Mouse (Mus musculus): Measurements from ENCODE around the gene Asb1.

The Asb1 gene

GRCm38 (mm10) chr1:91540271-91540826, at the start of gene Asb1:
TSS of gene Asb1 (plus strand) at chr1:91540544.
- in situ Hi-C loops (cut with MboI) = loop anchor here (25.0 kb wide), 3 partner anchors 647 to 1097 kb away; partner anchors contain the start of genes Cops9, Hdac4, Ndufa10 and Otos

- in situ Hi-C loops (cut with MboI) = no loop called here
Observed at GRCm38 (mm10) chr1:91492740-91493139, 47.6 kb upstream of the Asb1 start.

GRCm38 (mm10) chr1:91493938-91494337, 46.4 kb upstream of the Asb1 start:
- in situ Hi-C loops (cut with MboI) = no loop called here

GRCm38 (mm10) chr1:91494457-91495140, 45.7 kb upstream of the Asb1 start, which contains the start of gene Traf3ip1:
TSS of gene Traf3ip1 (plus strand) at chr1:91494647.
- in situ Hi-C loops (cut with MboI) = no loop called here

- in situ Hi-C loops (cut with MboI) = no loop called here
Observed at GRCm38 (mm10) chr1:91495321-91495720, 45.0 kb upstream of the Asb1 start.

- in situ Hi-C loops (cut with MboI) = no loop called here
Observed at GRCm38 (mm10) chr1:91498579-91498978, 41.8 kb upstream of the Asb1 start.

GRCm38 (mm10) chr1:91504615-91505014, 35.7 kb upstream of the Asb1 start:
- in situ Hi-C loops (cut with MboI) = no loop called here

GRCm38 (mm10) chr1:91514916-91515315, 25.4 kb upstream of the Asb1 start:
- in situ Hi-C loops (cut with MboI) = no loop called here

GRCm38 (mm10) chr1:91515642-91516041, 24.7 kb upstream of the Asb1 start:
- in situ Hi-C loops (cut with MboI) = no loop called here

GRCm38 (mm10) chr1:91523759-91524158, 16.6 kb upstream of the Asb1 start:
- in situ Hi-C loops (cut with MboI) = no loop called here

- in situ Hi-C loops (cut with MboI) = loop anchor here (25.0 kb wide), 3 partner anchors 661 to 1111 kb away; partner anchors contain the start of genes Cops9, Hdac4, Ndufa10 and Otos
Observed at GRCm38 (mm10) chr1:91525838-91526237, 14.5 kb upstream of the Asb1 start.

- in situ Hi-C loops (cut with MboI) = loop anchor here (25.0 kb wide), 3 partner anchors 657 to 1107 kb away; partner anchors contain the start of genes Cops9, Hdac4, Ndufa10 and Otos
Observed at GRCm38 (mm10) chr1:91530166-91530565, 10.2 kb upstream of the Asb1 start.

- in situ Hi-C loops (cut with MboI) = loop anchor here (25.0 kb wide), 3 partner anchors 655 to 1105 kb away; partner anchors contain the start of genes Cops9, Hdac4, Ndufa10 and Otos
Observed at GRCm38 (mm10) chr1:91532243-91532642, 8.1 kb upstream of the Asb1 start.

- in situ Hi-C loops (cut with MboI) = loop anchor here (25.0 kb wide), 3 partner anchors 654 to 1104 kb away; partner anchors contain the start of genes Cops9, Hdac4, Ndufa10 and Otos
Observed at GRCm38 (mm10) chr1:91532892-91533291, 7.5 kb upstream of the Asb1 start.

- in situ Hi-C loops (cut with MboI) = loop anchor here (25.0 kb wide), 3 partner anchors 654 to 1104 kb away; partner anchors contain the start of genes Cops9, Hdac4, Ndufa10 and Otos
Observed at GRCm38 (mm10) chr1:91533483-91533882, 6.9 kb upstream of the Asb1 start.

- in situ Hi-C loops (cut with MboI) = loop anchor here (25.0 kb wide), 3 partner anchors 653 to 1103 kb away; partner anchors contain the start of genes Cops9, Hdac4, Ndufa10 and Otos
Observed at GRCm38 (mm10) chr1:91533961-91534723, 6.2 kb upstream of the Asb1 start.

- in situ Hi-C loops (cut with MboI) = loop anchor here (25.0 kb wide), 3 partner anchors 649 to 1099 kb away; partner anchors contain the start of genes Cops9, Hdac4, Ndufa10 and Otos
Observed at GRCm38 (mm10) chr1:91537786-91538569, 2.4 kb upstream of the Asb1 start.

GRCm38 (mm10) chr1:91538570-91538929, 1.8 kb upstream of the Asb1 start:
- in situ Hi-C loops (cut with MboI) = loop anchor here (25.0 kb wide), 3 partner anchors 649 to 1099 kb away; partner anchors contain the start of genes Cops9, Hdac4, Ndufa10 and Otos

- in situ Hi-C loops (cut with MboI) = loop anchor here (25.0 kb wide), 3 partner anchors 648 to 1098 kb away; partner anchors contain the start of genes Cops9, Hdac4, Ndufa10 and Otos
Observed at GRCm38 (mm10) chr1:91539246-91539645, 1.1 kb upstream of the Asb1 start.

- in situ Hi-C loops (cut with MboI) = loop anchor here (25.0 kb wide), 3 partner anchors 648 to 1098 kb away; partner anchors contain the start of genes Cops9, Hdac4, Ndufa10 and Otos
Observed at GRCm38 (mm10) chr1:91539704-91540270, 557 bp upstream of the Asb1 start.

All from mature B cell (primary cell).